Mouse (Mus musculus): Measurements from ENCODE around the gene Mthfd1l. TPM values are rescaled to one million over a fixed set of nuclear protein-coding genes. Genes with fewer than 3 reads are reported as not detected.

The Mthfd1l gene
- total RNA-seq, 2 experiments from 2014 or later, result 16.1 to 16.9 TPM

DNA sequence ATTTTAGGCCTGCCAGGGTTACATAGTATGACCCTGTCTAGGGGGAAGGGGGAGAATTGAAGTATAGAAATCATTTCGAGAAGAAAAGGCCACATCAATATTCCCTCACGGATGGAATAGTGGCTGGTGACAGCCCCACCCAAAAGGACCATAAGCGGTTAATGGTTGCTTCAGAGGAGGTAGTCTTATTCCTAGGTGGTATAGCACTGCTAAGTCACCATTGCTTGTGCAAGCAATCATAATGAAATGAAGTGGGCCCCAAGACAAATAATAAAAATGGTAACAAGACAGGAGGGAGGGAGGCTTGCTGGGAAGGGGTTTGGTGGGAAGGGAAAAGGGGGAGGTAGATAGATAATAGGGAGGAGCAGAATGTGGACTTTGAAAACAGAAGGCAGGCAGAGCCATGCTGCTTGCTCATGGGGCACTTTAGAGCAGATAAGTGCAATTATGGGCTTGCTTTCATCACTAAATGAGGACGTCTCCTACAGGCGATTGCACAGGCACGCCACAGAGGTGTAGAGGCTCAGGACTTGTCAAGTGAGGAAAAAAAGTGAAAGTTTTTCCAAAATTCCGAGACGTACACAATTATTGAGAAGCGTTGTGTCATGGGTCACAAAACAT, 105.4 kb downstream of the Mthfd1l start:
- DNase-seq (ENCODE audit: low spot score in 2 of 2), result no peak

DNA sequence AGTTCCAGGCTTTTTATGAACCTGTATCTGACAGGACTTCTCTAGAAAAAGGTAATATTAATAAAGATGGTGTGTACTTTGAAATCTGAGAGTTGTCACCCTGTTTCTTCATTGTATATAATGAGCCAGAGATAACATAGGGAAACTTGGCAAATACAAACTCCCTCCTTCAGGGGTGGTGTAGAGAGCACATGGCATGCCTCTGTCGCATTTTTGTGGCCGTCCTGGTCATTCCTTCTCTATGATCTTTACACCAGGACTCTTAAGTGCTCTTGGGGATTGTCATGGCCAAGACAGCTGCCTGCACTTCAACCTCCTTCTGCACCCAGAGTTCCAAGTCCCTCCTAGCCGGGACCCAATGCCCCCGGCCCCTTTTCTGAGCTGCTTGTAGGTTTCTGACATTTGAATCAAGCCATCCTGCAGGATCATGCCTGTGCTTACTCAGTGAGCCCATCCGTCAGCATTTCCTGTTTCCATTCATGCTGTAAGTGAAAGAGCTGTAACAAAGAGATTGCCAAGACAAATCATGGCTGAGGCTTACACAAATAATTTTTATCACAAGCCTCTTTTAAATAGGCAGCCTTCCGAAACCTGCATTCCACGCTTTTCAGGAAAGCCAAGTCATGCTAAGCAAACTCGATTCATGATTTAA, 106.2 kb downstream of the Mthfd1l start:
- DNase-seq (ENCODE audit: low spot score in 2 of 2), result no peak

GRCm38 (mm10) chr10:4079643-4080244, 106.8 kb downstream of the Mthfd1l start:
- DNase-seq (ENCODE audit: low spot score in 2 of 2), result peak in 1 of 2 experiments; percentile 10

DNA sequence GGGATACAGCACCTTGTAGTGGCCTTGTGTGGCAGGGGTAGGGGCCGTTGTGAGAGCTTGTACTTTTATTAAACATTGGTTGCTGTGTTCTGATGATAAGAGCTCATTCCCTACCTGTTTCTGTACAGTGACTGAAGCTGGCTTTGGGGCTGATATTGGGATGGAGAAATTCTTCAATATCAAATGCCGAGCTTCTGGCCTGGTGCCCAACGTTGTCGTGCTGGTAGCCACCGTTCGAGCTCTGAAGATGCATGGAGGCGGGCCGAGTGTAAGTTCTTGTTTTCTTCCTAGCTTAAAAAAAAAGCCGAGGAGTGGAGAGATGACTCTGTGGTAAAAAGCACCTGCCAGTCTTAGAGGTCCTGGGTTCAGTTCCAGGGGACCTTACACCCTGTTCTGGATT, 110.7 kb downstream of the Mthfd1l start:
- no peak for DNase-seq (ENCODE audit: low spot score in 2 of 2)

GRCm38 (mm10) chr10:4084907-4085306, 112.0 kb downstream of the Mthfd1l start:
- no peak for DNase-seq (ENCODE audit: low spot score in 2 of 2)

DNA sequence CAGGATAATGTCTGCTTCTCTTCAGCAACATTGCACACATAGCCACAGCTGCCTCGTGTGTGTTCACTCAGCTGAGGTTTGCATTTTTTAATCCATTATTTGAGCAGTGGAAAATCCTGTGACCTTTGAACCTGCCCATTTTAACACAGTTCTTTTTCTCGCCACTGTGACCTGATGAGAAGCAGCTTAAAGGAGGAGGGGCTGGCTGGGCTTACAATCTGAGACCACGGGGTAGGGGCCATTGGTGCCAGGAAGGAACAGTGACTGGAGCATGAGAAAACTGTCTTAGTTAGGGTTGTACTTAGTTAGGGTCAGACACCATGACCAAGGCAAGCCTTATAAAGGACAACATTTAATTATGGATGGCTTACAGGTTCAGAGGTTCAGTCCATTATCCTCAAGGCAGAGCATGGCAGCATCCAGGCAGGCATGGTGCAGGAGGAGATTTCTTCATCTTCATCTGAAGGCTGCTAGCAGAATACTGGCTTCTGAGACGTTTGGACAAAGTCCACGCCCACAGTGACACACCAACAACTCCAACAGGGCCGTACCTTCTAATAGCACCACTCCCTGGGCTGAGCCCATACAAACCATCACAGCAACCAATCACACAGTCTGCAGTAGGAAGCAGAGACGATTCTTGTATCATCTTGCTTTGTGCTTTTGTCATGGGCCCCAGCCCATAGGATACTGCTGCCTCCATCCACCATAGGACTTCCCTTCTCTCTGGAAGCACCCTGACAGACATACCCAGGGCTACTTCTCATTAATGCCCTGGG, 112.6 kb downstream of the Mthfd1l start:
- DNase-seq (ENCODE audit: low spot score in 2 of 2), result no peak

- no peak for DNase-seq (ENCODE audit: low spot score in 2 of 2)
These were observed 114.6 kb downstream of the Mthfd1l start for GRCm38 (mm10) chr10:4087563-4087962.

GRCm38 (mm10) chr10:4088744-4089414, 116.0 kb downstream of the Mthfd1l start:
- DNase-seq (ENCODE audit: low spot score in 2 of 2), result no peak

DNA sequence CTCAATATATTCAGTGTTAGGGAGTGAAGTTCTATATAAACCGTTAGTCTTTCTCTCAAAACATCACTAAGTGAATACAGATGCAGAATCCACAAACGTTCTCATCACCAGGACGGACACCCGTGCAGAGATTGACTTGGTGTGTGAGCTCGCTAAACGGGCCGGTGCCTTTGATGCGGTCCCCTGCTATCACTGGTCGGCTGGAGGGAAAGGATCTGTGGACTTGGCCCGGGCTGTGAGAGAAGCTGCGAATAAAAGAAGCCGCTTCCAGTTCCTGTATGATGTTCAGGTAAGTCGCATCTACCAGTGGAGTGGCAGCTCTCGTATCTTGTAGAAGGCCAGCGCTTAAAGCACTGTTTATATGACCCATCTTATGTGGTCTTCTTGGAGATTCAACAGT, 117.0 kb downstream of the Mthfd1l start:
- no peak for DNase-seq (ENCODE audit: low spot score in 2 of 2)

DNA sequence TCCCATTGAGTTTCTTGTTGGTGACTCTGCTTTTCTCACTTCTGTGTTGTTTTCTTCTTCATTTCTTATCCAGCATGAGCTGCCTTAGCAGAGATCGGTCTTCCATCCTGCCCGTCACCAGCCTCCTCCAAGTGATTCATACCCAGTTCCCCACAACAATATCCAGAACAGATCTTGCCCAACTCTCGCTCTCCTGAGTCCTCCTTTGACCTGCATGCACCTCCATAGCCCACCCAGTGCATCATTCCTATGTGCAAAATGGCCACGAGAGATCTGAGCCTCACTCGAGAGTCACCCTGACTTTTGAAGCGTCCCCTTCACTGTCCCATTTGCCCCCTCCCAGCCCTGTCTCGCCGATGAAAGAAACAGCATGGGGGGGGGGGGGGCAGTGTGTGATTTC, 120.1 kb downstream of the Mthfd1l start:
- DNase-seq (ENCODE audit: low spot score in 2 of 2), result no peak

- no peak for DNase-seq (ENCODE audit: low spot score in 2 of 2)
These were observed 121.3 kb downstream of the Mthfd1l start for GRCm38 (mm10) chr10:4094093-4094817.

GRCm38 (mm10) chr10:4096151-4096550, 123.2 kb downstream of the Mthfd1l start:
- DNase-seq (ENCODE audit: low spot score in 2 of 2), result no peak

- DNase-seq (ENCODE audit: low spot score in 2 of 2), result no peak
These were observed 127.1 kb downstream of the Mthfd1l start for GRCm38 (mm10) chr10:4100007-4100406.

DNA sequence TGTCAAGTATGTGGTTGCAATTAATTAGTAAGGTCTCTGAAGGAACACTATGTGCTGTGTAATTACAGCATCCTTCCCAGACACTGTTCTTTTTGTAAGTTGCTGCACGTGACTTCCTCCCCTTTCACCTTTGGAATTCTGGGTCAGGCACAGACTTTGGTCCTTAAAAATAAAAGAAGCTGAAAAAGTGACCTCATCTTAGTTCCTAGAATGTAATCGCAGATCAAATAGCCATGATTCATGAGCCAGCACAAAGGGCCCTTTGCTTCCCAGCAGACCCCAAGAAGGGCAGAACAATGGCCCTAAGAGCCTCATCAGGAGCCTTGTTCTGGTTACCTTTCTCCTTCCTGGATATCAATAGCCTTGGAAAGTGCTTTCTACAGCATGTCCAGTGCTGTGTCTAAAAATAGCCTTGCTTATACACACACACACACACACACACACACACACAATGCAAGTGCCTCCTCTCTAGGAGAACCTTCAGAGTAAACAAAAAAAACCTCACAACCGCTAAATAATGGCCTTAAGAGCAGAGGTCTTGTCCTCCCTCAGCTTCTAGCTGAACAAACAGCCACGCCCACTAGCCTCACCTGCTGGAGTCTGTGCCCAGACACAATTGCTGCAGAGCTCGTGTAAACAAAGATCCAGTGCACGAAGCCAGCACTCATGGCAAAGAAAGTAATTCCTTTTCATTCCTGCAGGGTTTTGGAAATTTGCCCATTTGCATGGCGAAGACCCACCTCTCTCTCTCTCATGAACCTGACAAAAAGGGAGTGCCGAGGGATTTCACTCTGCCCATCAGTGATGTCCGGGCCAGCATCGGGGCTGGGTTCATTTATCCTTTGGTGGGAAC, 133.0 kb downstream of the Mthfd1l start:
- no peak for DNase-seq (ENCODE audit: low spot score in 2 of 2)

GRCm38 (mm10) chr10:4107661-4108338, 134.9 kb downstream of the Mthfd1l start:
- no peak for DNase-seq (ENCODE audit: low spot score in 2 of 2)

DNA sequence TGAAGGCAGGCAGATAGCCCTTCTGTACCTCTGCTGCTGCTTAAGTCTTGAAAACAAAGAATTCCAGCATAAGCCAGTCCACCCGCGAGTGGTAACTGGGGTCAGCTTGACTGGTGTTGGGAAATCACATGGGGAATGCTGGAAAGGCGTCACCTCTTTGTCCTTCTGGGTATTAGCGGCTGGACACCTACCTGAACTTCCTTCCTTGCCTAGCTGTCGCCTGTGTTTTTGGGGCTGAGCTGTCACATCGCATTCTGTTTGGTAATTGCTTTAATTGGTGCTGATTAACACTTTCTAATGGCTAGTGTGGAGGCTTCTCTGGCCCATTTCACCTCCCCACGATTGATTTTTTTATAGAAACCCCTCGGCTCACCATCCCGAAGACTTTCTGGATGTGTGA, 135.5 kb downstream of the Mthfd1l start:
- DNase-seq (ENCODE audit: low spot score in 2 of 2), result no peak

- no peak for DNase-seq (ENCODE audit: low spot score in 2 of 2)
These were observed 138.3 kb downstream of the Mthfd1l start for GRCm38 (mm10) chr10:4111095-4111794.

- no peak for DNase-seq (ENCODE audit: low spot score in 2 of 2)
These were observed 138.8 kb downstream of the Mthfd1l start for GRCm38 (mm10) chr10:4111795-4112139.

Measured in adrenal gland, postnatal 4 days (tissue).